Mouse (Mus musculus): ENCODE measurements at regions not wholly inside any gene's neighbourhood (a gene's known extent, or its start where the extent isn't known, plus 50 kb on each side); places are given as distances from the start of the nearest gene placed in this dataset.

GRCm38 (mm10) chr3:21937281-21938035 lies 139.0 kb upstream of the Tbl1xr1 start:
- TF ChIP-seq CTCF (IDR thresholded peaks at IDR 0.05) (no peak), EP300 (IDR thresholded peaks at IDR 0.05) (no peak)
